Mouse (Mus musculus): ENCODE measurements around the gene Use1.

DNA sequence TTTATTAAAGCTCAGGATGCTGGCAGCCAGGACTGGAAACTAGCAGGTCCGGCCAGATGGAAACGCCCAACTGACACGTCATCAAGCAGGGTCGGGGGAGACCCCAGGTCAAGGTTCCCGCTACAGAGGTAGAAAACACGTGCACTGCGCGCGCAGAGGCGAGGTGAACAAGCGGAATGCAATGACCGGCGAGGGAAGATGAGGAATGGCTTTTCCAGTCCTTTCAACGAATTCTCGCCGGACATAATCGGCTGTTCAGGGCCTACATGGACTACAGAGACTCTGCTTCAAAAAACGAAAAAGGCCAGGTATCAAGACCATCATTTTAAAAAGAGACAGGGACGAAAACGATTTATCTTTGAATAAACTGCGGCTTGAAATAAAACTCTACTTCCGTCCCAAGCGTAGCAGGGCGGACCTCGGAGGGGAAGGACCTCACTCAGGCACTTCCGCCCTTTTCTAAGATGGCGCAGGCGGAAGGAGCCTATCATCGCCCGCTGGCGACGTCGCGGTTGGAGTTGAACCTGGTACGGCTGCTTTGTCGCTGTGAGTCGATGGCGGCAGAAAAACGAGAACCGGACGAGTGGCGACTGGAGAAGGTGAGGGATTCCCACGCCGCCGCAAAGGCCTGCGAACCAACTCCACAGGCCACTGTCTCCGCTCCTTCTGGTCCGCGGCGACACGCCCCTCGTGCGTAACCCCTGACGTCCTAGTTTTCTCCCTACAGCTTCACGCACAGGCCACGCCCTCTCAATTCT, at the start of gene Use1:
- TF ChIP-seq CHD2 (IDR thresholded peaks at IDR 0.05; ENCODE audit: low read depth, low read length) = no peak
- TF ChIP-seq HCFC1 (IDR thresholded peaks at IDR 0.05; ENCODE audit: borderline replicate concordance, insufficient read depth, low read length) = peak; percentile 91
- no peak for TF ChIP-seq ZNF384 (IDR thresholded peaks at IDR 0.05; ENCODE audit: low read depth, low read length)
